Comparison of ENCODE assay signal across 8 mouse cellular contexts in genomic region chr11:21571700-21572381, GRCm38 (mm10). TPM values are rescaled to one million over a fixed set of nuclear protein-coding genes. Genes with fewer than 3 reads are reported as not detected.
A peak's percentile ranks its signal among the peaks of the same experiment; 100 is the strongest.
DNase-seq lines count a peak whose midpoint lies in the region; ATAC-seq lines count a peak whose summit lies in the region.

Wdpcp (plus strand) TSS chr11:21572235.
Mdh1 (minus strand) TSS chr11:21572367.

- peak; percentile 99 for ATAC-seq in hindbrain, embryonic 11.5 days (ENCODE audit: low FRiP score)

- H3K27me3 ChIP-seq in hindbrain, embryonic 11.5 days (ENCODE audit: control insufficient read depth, insufficient read depth, low read length): no peaks in the 10 kb centered on the region

- H3K9ac ChIP-seq in hindbrain, embryonic 11.5 days (ENCODE audit: low read depth, low read length): peak within 1 kb of the TSS; percentile 60

- no peaks in the 10 kb centered on the region for H3K36me3 ChIP-seq in hindbrain, embryonic 11.5 days (ENCODE audit: control insufficient read depth, insufficient read depth, low read length)

- H3K4me2 ChIP-seq in hindbrain, embryonic 11.5 days (replicated peaks; ENCODE audit: low read depth, low read length): peak within 1 kb of the TSS; percentile 55

- H3K4me1 ChIP-seq in hindbrain, embryonic 11.5 days (replicated peaks; ENCODE audit: control insufficient read depth, insufficient read depth, low read length): no peaks in the 10 kb centered on the region

- WGBS in hindbrain, embryonic 11.5 days: under 1% methylated on average over 42 of the region's 42 CpGs

- peak; percentile 98 for DNase-seq in Muller cell, postnatal 12 days (ENCODE audit: inconsistent ontology term)
- peak; percentile 99 for DNase-seq in cerebellum, adult 9-11 months
- peak; percentile 98 for DNase-seq in frontal cortex, adult 2 months (ENCODE audit: extremely low spot score in 1 of 2, low spot score in 1 of 2)
- peak; percentile 94 for DNase-seq in hindbrain, embryonic 11.5 days (ENCODE audit: low spot score)
- peak; percentile 93 to 96 for DNase-seq in layer of hippocampus, postnatal 10 days (ENCODE audit: low spot score in 2 of 2)
- peak; percentile 97 for DNase-seq in lung, postnatal 10 days
- DNase-seq in ovary, postnatal 36 days (ENCODE audit: low spot score): peak; percentile 92
- peak; percentile 93 for DNase-seq in thymus, postnatal 25 days

- H3K9me3 ChIP-seq in hindbrain, embryonic 11.5 days (ENCODE audit: control insufficient read depth, low read length): no peaks in the 10 kb centered on the region

- H3K27ac ChIP-seq in hindbrain, embryonic 11.5 days (ENCODE audit: low read depth, low read length): peak within 1 kb of the TSS; percentile 55; the same call in 1 of the 2 replicates

- peak within 1 kb of the TSS; percentile 55 for H3K4me3 ChIP-seq in hindbrain, embryonic 11.5 days (ENCODE audit: low read depth, low read length)

RNA-seq across cellular contexts. Expression of gene Wdpcp, which starts in this region (rescaled TPM):
- polyA plus RNA-seq in frontal cortex, adult 2 months (2012; rRNA removed): 7.0 and 8.8 TPM in 2 replicates
- polyA plus RNA-seq in hindbrain, embryonic 11.5 days (2014; fragmentation: Nextera tagmentation; extraction: Ambion mirVana): 13.8 and 16.0 TPM in 2 replicates
- total RNA-seq in layer of hippocampus, postnatal 10 days (2021): 10 to 100 TPM; 10.5 to 11.5 TPM

RNA-seq across cellular contexts. Expression of gene Mdh1, which starts in this region (rescaled TPM):
- 820 and 931 TPM in 2 replicates for polyA plus RNA-seq in frontal cortex, adult 2 months (2012; rRNA removed)
- 428 and 430 TPM in 2 replicates for polyA plus RNA-seq in hindbrain, embryonic 11.5 days (2014; fragmentation: Nextera tagmentation; extraction: Ambion mirVana)
- 100 to 1,000 TPM; 524 to 552 TPM for total RNA-seq in layer of hippocampus, postnatal 10 days (2021)

Comparison
In these comparisons a context has a peak if more than half of its experiments do, and no peak if none do; other contexts are left out.
1. Peak in every context shown above with its lines: DNase-seq, ATAC-seq, H3K4me3 ChIP-seq and H3K27ac ChIP-seq.